Mouse (Mus musculus) yolk sac, embryonic 10.5 days (tissue): ENCODE results near the gene Edn1.

Experiments
- DNase-seq: peaks from one replicate; pipeline ENCODE4 v3.0.0-alpha.2; 2017; ENCODE audit warnings: low spot score

The Edn1 gene

GRCm38 (mm10) chr13:42301161-42301721 is at the start of gene Edn1:
Edn1 (plus strand) TSS chr13:42301476.
- DNase-seq = peak; percentile 64

GRCm38 (mm10) chr13:42253821-42254220 is 47.5 kb upstream of the Edn1 start:
- no peak for DNase-seq

- no peak for DNase-seq
Observed at GRCm38 (mm10) chr13:42255105-42255504, 46.2 kb upstream of the Edn1 start.

- DNase-seq = no peak
Observed at GRCm38 (mm10) chr13:42258422-42258821, 42.9 kb upstream of the Edn1 start.

- DNase-seq = no peak
Observed at GRCm38 (mm10) chr13:42260667-42261066, 40.6 kb upstream of the Edn1 start.

DNA sequence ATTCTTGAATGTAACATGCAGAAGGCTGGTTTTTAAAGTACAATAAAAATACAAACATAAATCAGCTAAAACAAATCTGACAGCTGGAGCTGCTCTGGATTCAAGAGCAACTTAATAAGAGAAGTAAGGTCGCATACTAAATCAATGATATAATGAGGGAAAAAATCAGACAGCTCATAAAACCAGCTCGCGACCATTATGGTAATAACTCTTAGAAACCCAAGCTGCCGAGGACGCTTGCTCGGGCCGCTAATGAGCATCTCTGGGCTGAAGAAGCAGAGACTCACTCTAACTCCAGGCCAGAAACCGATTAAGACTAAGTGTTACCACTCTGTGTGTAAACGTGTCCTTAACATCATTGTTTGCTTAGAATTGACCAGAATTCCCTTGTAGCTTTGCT is 31.2 kb upstream of the Edn1 start:
- no peak for DNase-seq

DNA sequence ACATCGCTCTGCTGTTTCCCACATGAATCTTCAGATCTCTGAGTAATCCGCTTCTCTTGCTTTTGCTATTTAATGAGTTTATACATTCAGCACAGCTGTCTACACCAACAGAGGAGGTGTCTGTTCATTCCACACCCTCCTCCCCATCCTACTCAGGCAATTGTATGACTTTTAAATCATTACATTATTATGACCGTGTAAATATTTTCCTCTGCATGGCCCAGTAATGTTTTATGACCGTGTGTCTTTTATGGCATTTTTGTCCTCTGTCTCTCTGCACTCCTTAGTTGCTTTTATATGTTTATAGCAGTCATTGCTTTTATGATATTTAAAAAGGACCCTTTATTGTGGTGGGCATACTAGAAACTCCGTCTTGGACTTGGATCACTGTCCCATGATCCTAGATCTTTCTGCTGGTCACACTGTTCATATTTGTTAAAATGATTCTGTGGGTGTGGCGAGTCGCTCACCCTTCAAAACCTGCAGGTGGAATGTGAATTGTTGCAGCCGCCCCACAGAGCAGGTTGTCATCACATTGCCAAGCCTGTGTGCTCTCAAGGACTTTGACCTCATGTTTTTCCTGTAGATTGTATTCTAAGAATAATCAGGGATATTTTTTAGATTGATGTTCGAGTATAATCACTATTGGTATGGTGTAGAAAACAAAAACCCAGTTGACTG is 24.4 kb upstream of the Edn1 start:
- no peak for DNase-seq

DNA sequence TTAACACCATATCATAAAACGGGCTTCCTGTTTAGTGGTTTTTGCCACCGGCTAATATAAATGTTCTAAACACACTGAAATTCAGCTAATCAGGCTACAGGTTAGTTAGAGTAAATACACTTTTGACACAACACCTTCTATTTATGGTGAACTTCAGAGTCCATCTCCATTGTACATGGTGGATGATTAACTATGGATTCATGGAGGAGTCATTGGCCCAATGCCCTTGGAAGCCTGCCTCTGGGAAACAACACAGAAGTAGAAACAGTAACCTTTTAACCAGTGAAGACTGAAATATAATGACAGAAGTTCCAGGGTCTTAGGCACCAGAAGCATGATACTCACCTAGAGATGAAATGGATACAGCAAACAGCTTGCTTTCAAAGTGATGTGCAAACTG is 23.5 kb upstream of the Edn1 start:
- DNase-seq = no peak

DNA sequence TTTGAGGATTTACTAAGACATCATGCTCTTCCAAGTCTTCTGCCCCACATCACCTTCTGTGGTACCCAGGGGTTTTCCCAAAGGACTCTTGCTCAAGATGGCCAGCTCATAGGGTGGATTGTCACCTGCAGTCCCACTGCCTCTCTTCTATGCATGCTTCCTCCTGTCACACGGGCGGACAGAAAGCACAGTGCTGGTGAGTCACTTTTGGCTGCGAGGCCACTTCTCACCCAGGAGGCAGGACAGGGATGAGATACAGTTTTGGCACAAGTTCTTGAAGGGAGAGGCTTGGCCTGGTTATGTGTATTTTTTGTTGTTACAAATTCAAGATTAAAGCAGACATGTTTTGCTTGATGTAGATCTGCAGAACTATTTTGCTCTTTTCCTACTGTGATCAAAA is 15.4 kb upstream of the Edn1 start:
- no peak for DNase-seq

- DNase-seq = no peak
Observed at GRCm38 (mm10) chr13:42286768-42287167, 14.5 kb upstream of the Edn1 start.

GRCm38 (mm10) chr13:42292593-42292992 is 8.7 kb upstream of the Edn1 start:
- no peak for DNase-seq

DNA sequence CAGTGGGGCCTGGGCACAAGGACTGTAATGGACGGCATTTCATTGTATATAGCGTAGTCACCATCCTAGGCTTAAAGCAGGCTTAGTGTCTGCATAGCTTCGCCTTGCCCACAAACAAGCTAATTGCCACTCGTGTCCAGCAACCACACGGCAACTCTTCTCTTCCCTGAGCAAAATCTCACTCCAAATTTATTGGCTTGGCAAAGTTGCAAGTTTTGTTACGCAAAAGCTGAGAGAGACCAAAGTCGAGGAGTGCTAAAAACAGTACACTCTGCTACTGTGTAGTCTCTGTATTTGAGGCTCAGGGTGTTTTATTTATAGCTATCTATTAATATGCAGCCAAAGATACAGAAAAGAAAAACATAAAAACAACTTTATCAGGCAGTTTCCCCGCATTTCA is 3.0 kb upstream of the Edn1 start:
- no peak for DNase-seq

DNA sequence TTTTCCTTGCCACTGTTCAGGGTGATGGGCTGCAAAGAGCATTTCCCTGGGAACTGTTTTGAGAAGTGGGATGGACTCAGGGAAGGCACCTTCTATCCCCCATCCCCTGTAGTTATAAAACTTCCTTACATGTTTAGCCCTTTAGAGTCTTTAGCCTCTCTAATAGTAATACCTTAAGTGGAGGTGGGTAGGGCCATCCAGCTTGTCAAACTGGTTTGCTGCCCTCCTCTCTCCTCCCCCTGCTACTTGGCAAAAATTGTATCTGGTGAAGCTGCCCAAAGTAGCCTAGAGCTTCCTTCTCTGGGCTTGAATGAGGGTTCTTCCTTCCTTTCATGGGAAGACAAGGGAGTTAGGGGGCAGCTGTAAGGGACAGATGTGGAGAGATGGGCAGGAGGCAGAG is 2.5 kb upstream of the Edn1 start:
- no peak for DNase-seq

DNA sequence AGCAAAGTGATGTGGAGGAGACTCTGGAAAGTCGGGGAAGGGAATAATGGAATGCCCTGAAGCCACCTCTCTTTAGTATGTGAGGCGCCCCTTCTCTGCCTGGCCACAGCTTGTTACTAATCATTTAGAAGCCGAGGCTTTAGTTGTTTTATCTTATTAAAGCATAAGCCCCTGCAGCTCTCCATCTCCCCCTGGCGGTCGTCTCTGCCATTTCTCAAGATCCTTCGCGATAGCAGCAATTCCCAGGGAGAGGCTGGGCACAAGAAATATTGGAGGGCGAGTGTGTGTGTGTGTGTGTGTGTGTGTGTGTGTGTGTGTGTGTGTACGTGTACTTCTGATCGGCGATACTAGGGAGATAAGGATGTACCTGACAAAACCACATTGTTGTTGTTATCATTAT is 709 bp upstream of the Edn1 start:
- DNase-seq = peak; percentile 59

DNA sequence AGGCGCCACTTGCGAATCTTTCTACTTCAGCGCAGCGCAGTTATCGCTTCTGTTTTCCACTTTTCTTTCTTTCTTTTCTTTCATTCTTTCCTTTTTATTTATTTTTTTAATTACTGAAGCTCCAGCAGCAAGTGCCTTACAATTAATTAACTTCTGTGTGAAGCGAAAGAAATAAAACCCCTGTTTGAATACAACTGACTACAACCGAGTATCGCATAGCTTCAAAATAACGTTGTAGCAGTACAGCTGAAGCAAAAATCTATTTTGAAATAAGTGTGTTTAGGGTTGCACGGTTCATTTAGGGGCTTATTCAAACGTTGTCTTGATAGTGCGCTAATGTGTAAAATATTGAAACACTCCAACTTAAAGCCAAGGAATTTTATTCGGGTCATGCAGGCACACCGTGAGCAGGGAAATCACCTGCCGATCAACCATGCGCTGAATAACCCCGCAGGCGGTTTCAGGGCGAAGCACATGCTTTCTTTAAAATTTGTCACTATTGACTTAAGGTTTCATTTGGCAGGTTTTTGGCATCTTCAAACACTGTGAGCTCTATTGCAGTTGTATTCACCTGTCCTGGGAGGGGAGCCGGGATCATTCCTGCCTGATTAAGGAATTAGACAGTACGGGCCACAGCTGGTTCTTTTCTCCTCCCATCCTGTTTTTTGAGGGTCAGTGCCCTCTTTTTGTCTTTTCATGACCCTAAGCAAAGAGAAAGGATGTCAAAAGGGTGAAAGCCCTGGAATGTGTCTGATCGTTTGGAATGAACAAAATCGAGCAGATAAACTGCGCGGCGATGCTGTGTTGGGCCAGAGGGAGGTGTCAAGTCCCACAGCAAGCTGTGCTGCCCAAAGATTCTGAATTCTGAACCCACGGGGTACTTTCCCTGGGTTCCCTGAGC is 935 bp downstream of the Edn1 start:
- no peak for DNase-seq

DNA sequence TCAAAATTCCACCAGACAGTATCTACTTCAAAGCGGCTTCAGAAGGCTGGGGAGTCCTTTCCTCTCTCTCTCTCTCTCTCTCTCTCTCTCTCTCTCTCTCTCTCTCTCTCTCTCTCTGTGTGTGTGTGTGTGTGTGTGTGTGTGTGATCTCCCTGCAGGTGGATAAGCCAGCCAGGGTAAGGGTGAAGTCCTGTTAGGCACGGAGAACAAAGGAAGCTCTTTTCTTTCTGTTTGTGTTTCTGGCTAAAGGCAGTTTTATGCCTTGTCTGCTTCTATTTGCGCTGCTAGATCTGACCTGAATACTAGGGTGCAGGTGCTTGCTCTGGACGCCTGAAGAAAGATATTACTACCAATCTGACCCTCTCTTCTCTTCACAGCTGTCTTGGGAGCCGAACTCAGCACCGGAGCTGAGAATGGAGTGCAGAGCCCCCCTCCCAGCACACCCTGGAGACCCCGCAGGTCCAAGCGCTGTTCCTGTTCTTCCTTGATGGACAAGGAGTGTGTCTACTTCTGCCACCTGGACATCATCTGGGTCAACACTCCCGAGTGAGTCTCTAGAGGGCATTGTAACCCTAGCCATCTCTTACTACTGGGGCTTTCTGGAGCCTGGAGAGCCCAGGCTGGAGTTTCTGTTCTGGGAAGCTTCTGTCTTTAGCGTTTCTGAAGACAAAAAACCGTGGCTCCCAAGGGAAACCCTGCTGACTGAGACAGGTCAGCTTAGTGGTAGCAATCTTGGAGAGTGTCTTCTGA is 2.1 kb downstream of the Edn1 start:
- peak; percentile 23 for DNase-seq

DNA sequence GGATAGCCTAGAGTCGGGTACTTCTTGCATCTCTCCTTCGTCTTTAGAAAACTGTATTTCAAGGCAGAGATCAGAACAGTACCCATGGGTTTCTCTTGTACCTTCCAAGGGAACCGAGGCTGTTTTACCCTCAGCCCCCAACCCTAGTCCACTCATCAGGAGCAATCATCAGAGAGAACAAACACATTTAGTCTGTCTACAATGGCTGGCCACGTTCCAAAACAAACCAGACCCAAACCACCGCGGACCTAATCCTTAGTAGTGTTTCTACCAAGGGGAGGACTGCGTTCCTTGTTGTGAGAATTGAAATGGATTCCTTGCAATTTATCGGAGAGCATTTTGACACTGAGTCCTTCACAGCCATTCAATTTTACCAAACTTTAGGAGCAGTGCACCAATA is 2.9 kb downstream of the Edn1 start:
- DNase-seq = no peak

DNA sequence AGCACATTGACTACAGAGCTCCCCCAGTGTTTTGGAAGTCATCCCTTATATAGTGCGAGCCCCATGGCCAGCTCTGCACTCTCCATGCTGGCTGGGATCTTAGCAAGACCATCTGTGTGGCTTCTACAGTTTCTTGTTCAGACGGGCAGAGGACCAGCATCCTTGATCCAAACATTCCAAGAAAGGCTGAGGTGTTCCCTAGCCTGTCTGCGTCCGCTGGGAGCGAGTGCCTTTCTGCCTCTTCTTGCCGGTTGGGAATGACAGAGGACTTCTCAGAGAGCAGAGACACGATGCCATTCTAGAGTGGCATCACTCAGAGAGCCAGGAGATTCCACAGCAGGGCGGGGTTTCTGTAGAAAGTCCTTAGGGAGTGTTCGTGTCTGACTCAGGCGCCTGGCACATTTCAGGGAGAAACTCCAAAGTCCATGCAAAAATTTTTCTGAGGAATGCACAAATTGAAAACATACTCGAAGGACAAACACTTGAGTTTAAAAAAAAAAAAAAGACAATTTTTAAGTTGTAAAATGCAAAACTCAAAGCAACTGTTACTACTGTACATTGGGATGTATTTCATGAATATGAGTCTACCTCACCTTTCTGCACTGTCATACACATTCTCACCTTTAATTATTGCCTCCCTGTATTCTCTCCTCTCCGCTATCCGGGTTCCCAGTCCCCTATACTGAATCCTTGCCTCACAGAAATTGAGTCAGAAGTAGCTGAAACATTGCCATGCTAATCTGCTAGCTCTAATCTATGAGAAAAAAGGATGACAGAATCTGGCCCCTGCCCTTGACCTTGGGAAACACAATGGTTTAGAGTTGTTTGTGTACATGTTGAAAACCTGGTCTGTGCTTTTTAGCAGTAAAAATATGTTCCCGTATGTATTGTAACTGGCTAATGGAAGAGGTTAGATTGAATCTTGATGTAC is 5.9 kb downstream of the Edn1 start:
- DNase-seq = no peak

- DNase-seq = no peak
Observed at GRCm38 (mm10) chr13:42308368-42309103, 7.3 kb downstream of the Edn1 start.

DNA sequence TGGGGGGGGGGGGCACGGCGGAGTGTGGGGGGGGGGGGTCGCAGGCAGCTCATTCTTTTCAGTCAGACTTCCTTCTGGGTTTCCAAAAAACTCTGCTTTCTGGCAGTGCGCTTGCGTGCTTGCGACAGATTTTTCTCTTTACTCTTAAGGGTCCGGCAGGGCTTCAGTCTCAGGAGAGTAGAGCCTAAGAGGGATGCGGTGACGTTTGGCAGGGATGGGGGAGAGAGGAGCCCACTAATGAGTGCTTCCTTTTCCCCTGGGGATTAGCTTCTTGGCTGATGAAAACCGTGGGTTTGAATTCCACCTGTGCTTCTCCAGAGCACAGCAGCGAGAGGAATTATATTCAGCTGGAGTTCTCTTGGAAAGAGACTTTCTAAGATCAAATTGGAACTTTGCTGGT is 8.5 kb downstream of the Edn1 start:
- no peak for DNase-seq

GRCm38 (mm10) chr13:42315628-42316027 is 14.4 kb downstream of the Edn1 start:
- DNase-seq = no peak
